8 mouse cellular contexts compared by ENCODE assay signal in genomic region chr9:37420676-37421075, GRCm38 (mm10). TPM values are rescaled to one million over a fixed set of nuclear protein-coding genes. Genes with fewer than 3 reads are reported as not detected.
DNase-seq lines count a peak whose midpoint lies in the region; ATAC-seq lines count a peak whose summit lies in the region.

No protein-coding gene starts in this region.

- no peaks in the 10 kb centered on the region for H3K36me3 ChIP-seq in embryonic facial prominence, embryonic 12.5 days
- no peaks in the 10 kb centered on the region for H3K36me3 ChIP-seq in heart, embryonic 10.5 days

- H3K27ac ChIP-seq in embryonic facial prominence, embryonic 12.5 days = no peak overlapping the region
- H3K27ac ChIP-seq in heart, embryonic 10.5 days = no peak overlapping the region

- under 1% methylated on average over 27 of the region's 27 CpGs for WGBS in embryonic facial prominence, embryonic 12.5 days
- under 1% methylated on average over 27 of the region's 27 CpGs for WGBS in heart, embryonic 10.5 days

- peak; percentile 71 for ATAC-seq in embryonic facial prominence, embryonic 12.5 days (ENCODE audit: insufficient number of reproducible peaks, insufficient read depth, low FRiP score, low TSS enrichment)

- 0 out of 2 replicates have a peak, but pooled peaks cover 9% of the 10 kb centered on the region for H3K27me3 ChIP-seq in embryonic facial prominence, embryonic 12.5 days
- H3K27me3 ChIP-seq in heart, embryonic 10.5 days (ENCODE audit: insufficient read depth, poor library complexity, severe bottlenecking) = peaks cover 50% of the 10 kb centered on the region

- DNase-seq in 3T3-L1 (ENCODE audit: low read depth, low spot score) (peak; percentile 85), liver (peak; percentile 88)
- DNase-seq in adrenal gland, postnatal 14 days = peak; percentile 94
- peak; percentile 97 for DNase-seq in heart, embryonic 10.5 days (ENCODE audit: low spot score)
- DNase-seq in kidney, adult 9 months = peak; percentile 80
- peak; percentile 54 to 69 for DNase-seq in monocyte, adult 2 months (ENCODE audit: low read depth in 1 of 2, low spot score in 2 of 2)
- peak; percentile 71 to 83 for DNase-seq in spleen, postnatal 4 days (ENCODE audit: low spot score in 2 of 2)

- peak overlapping the region; percentile 24 for H3K4me3 ChIP-seq in embryonic facial prominence, embryonic 12.5 days
- H3K4me3 ChIP-seq in heart, embryonic 10.5 days = peak overlapping the region; percentile 51

- H3K9me3 ChIP-seq in embryonic facial prominence, embryonic 12.5 days = no peaks in the 10 kb centered on the region
- H3K9me3 ChIP-seq in heart, embryonic 10.5 days = no peaks in the 10 kb centered on the region

- peak overlapping the region; percentile 46 for H3K4me2 ChIP-seq in embryonic facial prominence, embryonic 12.5 days (replicated peaks)

- H3K9ac ChIP-seq in embryonic facial prominence, embryonic 12.5 days = no peak overlapping the region

- no peaks in the 10 kb centered on the region for H3K4me1 ChIP-seq in embryonic facial prominence, embryonic 12.5 days
- H3K4me1 ChIP-seq in heart, embryonic 10.5 days = peaks cover 17% of the 10 kb centered on the region

RNA-seq across cellular contexts. Expression of gene Robo3, which starts 12.4 kb away (rescaled TPM):
- 0.30 and 0.53 TPM in 2 replicates for total RNA-seq in adrenal gland, postnatal 14 days (2021)
- polyA plus RNA-seq in embryonic facial prominence, embryonic 12.5 days (2016; fragmentation: Nextera tagmentation; extraction: Ambion mirVana) = 2.7 TPM in 2 replicates
- polyA plus RNA-seq in heart, embryonic 10.5 days (2016; fragmentation: Nextera tagmentation; extraction: Ambion mirVana) = 0.06 and 0.10 TPM in 2 replicates

RNA-seq across cellular contexts. Expression of gene Robo4, which starts 19.0 kb away (rescaled TPM):
- 30.9 and 37.3 TPM in 2 replicates for total RNA-seq in adrenal gland, postnatal 14 days (2021)
- polyA plus RNA-seq in embryonic facial prominence, embryonic 12.5 days (2016; fragmentation: Nextera tagmentation; extraction: Ambion mirVana) = 7.7 and 8.9 TPM in 2 replicates
- polyA plus RNA-seq in heart, embryonic 10.5 days (2016; fragmentation: Nextera tagmentation; extraction: Ambion mirVana) = 2.0 and 4.0 TPM in 2 replicates

RNA-seq across cellular contexts. Expression of gene Hepacam, which starts 53.5 kb away (rescaled TPM):
- 0.26 TPM in 2 replicates for total RNA-seq in adrenal gland, postnatal 14 days (2021)
- 0.10 TPM in 1 of 2 replicates, not detected in the other for polyA plus RNA-seq in embryonic facial prominence, embryonic 12.5 days (2016; fragmentation: Nextera tagmentation; extraction: Ambion mirVana)
- polyA plus RNA-seq in heart, embryonic 10.5 days (2016; fragmentation: Nextera tagmentation; extraction: Ambion mirVana) = 0.04 TPM in 1 of 2 replicates, not detected in the other
